Mouse (Mus musculus): ENCODE data around the gene 1700012B07Rik. TPM values are rescaled to one million over a fixed set of nuclear protein-coding genes. Genes with fewer than 3 reads are reported as not detected.

The 1700012B07Rik gene
- not detected in 2 replicates for polyA plus RNA-seq (2015; fragmentation: Nextera tagmentation; extraction: Ambion mirVana)

DNA sequence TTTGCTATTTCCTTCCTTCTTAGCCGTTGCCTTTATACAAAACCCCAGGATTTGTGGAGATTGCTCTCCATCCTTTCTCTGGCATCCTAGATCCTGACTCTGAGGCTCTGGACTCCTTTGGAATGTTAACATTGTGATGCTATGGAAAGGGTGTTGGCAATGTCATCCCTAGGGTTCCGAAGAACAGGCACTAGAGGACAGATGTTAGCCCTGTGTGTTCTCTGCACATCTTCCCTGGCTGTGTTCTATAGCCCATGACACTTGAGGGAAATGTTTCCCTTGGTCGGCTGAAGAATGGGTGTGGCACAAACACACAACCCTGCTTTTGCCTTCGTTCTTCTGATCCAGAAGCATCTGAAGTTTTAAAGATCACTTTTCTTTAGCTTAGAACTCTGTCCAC lies at the start of gene 1700012B07Rik:
1700012B07Rik (minus strand) TSS at position 101 of the 400 bp plus-strand sequence.
- Histone ChIP-seq H3K4me1 (no peaks in the 10 kb centered on the region), H3K36me3 (no peaks in the 10 kb centered on the region), H3K27ac (replicated peaks) (no peak within 1 kb of the TSS), H3K9me3 (replicated peaks) (no peaks in the 10 kb centered on the region), H3K4me2 (replicated peaks) (no peak within 1 kb of the TSS), H3K9ac (no peak within 1 kb of the TSS), H3K4me3 (replicated peaks) (no peak within 1 kb of the TSS), H3K27me3 (no peaks in the 10 kb centered on the region)
- WGBS: 83% methylated on average over 4 of the region's 4 CpGs
- ATAC-seq (ENCODE audit: insufficient number of reproducible peaks, low FRiP score, low TSS enrichment, low read depth): no peak

DNA sequence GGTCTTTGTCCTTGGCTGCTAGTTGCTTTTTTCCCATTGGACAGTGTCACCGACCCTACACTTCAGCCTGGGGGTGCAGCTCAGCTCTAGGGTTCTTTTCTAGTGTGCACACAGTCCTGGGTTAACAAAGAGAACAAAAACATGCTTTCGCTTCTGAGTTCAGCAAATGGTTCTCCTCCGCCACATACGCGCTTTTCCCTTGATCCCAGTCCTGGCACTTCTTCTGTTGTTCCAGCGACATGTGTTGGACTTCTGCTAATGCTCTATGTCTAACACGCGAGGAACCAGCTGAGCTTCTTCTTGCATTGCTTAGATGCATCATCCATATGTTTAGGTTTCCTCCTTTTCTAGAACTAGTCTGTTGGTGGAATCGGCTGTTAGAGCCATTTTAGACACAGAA lies 48.9 kb upstream of the 1700012B07Rik start:
- Histone ChIP-seq H3K4me2 (replicated peaks) (no peak overlapping the region), H3K27ac (replicated peaks) (peak overlapping the region; percentile 58; the same call in 1 of the 2 replicates), H3K27me3 (no peaks in the 10 kb centered on the region), H3K36me3 (no peaks in the 10 kb centered on the region), H3K9ac (no peak overlapping the region), H3K4me3 (replicated peaks) (no peak overlapping the region), H3K9me3 (replicated peaks) (no peaks in the 10 kb centered on the region), H3K4me1 (0 out of 2 replicates have a peak, but pooled peaks cover 5% of the 10 kb centered on the region)
- 63% methylated on average over 9 of the region's 9 CpGs for WGBS
- ATAC-seq (ENCODE audit: insufficient number of reproducible peaks, low FRiP score, low TSS enrichment, low read depth): no peak

DNA sequence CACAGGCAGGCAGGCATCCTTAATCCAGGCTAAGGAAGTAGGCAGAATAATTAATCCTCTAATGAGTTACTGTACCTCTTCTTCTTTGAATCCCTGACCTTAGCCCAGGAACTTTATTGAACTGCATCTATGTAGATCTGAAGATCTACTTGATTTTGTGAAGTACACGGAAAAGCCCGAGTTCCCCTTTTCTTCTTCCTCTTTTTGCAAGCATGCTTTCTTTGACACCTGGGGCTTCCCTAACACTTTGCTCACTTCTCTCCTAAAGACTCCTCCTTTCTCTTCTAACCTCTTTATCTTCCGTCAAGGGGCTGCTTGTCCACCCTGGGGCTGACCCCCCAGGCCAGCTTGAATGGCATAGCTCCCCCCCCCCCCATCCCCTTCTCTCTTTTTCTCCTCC lies 48.0 kb upstream of the 1700012B07Rik start:
- Histone ChIP-seq H3K4me2 (replicated peaks) (no peak overlapping the region), H3K9ac (no peak overlapping the region), H3K27ac (replicated peaks) (no peak overlapping the region), H3K4me3 (replicated peaks) (no peak overlapping the region), H3K36me3 (no peaks in the 10 kb centered on the region), H3K27me3 (no peaks in the 10 kb centered on the region), H3K4me1 (0 out of 2 replicates have a peak, but pooled peaks cover 5% of the 10 kb centered on the region), H3K9me3 (replicated peaks) (no peaks in the 10 kb centered on the region)
- no peak for ATAC-seq (ENCODE audit: insufficient number of reproducible peaks, low FRiP score, low TSS enrichment, low read depth)
- 77% methylated on average over 3 of the region's 3 CpGs for WGBS

DNA sequence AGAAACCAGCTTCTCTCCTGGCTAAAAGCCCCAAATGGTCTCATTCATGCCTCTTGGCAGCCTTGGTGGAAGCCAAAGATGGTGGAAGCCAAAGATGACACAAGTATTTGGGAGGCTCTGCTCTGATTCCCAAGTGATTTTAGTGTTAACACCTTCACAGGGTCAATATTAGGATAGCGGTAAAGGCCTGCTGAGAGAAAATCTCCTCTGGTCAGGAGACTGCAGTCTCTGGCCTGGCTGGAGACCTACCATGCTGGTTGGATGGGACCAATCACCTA lies 47.6 kb upstream of the 1700012B07Rik start:
- ATAC-seq (ENCODE audit: insufficient number of reproducible peaks, low FRiP score, low TSS enrichment, low read depth): no peak
- H3K36me3 ChIP-seq: no peaks in the 10 kb centered on the region
- 90% methylated on average over 1 of the region's 1 CpGs for WGBS

DNA sequence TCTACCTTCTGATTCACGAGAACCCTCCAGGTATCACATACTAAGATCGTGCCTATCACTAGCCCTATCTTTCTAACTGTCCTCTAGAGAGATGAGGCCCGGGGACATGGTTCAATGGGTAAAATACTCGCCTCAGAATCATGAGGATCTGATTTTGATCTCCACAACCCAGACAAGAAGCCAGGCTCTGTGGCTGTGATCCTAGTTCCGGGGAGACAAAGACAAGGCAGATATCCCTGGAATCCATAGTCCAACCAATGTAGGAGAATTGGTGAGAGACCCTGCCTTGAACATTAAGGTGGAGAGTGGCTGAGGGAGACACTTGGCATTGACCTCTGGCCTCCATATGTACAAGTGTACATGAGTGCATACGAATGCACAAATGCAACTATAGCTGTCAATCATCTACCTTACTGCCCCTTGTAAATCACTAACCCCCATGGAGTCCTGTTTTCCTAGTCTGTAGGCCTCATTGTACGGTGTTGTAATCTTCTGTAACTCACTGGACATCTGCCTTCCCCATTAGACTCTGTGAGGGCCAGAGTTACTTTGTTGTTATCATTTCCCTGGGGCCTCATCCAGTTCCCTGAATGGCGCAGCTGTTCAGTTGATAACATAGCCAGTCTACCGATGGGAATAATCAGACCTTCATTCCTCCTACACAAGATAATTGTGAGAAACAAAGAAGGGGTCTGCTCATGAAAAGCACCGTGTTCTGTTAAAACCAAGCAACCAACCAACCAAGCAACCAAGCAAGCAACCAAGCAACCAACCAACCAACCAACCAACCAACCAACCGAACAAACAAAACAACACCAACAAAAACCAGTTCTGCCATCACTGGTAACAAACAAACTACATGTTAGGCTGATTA lies 47.0 kb upstream of the 1700012B07Rik start:
- Histone ChIP-seq H3K9me3 (replicated peaks) (no peaks in the 10 kb centered on the region), H3K36me3 (no peaks in the 10 kb centered on the region), H3K4me2 (replicated peaks) (no peak overlapping the region), H3K27me3 (no peaks in the 10 kb centered on the region), H3K27ac (replicated peaks) (peak overlapping the region; percentile 74; the same call in 1 of the 2 replicates), H3K4me1 (0 out of 2 replicates have a peak, but pooled peaks cover 5% of the 10 kb centered on the region), H3K4me3 (replicated peaks) (no peak overlapping the region), H3K9ac (no peak overlapping the region)
- 87% methylated on average over 11 of the region's 11 CpGs for WGBS
- no peak for ATAC-seq (ENCODE audit: insufficient number of reproducible peaks, low FRiP score, low TSS enrichment, low read depth)

More for the DNA sequence above, 47.6 kb upstream of the 1700012B07Rik start:
- no peak overlapping the region for H3K9ac ChIP-seq
- H3K27me3 ChIP-seq: no peaks in the 10 kb centered on the region
- H3K4me1 ChIP-seq: 0 out of 2 replicates have a peak, but pooled peaks cover 5% of the 10 kb centered on the region
- H3K4me2 ChIP-seq (replicated peaks): no peak overlapping the region
- H3K4me3 ChIP-seq (replicated peaks): no peak overlapping the region
- no peak overlapping the region for H3K27ac ChIP-seq (replicated peaks)
- H3K9me3 ChIP-seq (replicated peaks): no peaks in the 10 kb centered on the region

DNA sequence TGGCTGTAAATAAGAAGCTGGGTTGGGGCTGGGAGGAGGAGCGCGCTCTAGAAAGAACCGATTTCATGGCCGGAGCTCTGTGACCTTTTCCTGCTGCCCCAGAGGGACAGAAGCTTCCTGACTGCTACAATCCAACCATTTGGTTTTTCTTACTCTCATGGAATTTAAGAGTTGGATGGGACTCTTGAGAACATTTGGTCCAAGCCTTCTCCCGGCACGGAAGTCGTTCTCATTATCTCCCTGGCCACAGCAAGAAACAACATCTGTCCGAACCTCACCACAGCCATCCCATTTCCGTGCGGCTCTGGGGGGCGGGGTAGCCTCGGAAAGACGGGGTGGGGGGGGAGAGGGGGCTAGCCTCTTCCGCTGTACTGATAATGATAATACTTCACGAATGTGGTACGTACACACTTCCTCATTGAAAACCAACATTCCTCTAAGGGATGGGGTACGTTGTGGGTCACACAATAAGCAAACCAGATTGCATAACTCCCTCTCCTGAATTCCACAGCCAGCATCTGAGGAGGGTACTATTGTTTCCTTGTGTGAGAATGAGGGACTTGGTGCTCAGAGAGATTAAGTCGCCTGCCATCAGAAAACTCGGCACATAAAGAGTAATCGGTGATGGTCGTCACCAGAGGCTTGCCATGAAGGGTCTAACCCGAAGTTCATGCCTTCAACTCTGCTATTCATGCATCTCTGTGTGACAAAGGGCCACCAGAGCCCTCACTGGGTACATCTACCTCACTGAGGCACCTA lies 46.2 kb upstream of the 1700012B07Rik start:
- no peak overlapping the region for H3K9ac ChIP-seq

DNA sequence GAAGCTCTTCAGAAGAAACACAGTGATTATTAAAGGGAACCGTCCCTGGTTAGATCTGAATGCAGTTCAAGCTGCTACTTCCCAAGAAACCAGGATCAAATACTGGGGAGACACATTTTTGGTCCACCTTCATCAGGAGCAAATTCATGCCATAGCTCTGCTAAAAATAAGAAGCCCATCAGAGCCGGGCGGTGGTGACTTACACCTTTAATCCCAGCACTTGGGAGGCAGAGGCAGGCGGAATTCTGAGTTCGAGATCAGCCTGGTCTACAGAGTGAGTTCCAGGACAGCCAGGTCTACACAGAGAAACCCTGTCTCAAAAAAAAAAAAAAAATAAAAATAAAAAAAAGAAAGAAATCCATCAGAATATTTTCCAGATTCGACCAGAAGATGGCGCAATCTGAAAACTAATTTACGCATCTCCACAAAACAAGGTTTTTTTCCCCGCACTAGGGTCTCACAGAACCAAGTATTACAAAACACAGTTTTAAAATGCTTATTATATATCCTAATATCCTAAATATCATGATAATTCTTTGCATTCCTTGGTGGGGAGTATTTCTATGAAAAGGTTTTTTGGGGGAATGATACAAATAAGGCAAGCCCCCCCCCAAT lies 45.4 kb upstream of the 1700012B07Rik start:
- no peak overlapping the region for H3K4me3 ChIP-seq (replicated peaks)
- WGBS: 40% methylated on average over 9 of the region's 9 CpGs
- H3K36me3 ChIP-seq: no peaks in the 10 kb centered on the region
- peak overlapping the region; percentile 74 for H3K27ac ChIP-seq (replicated peaks)
- H3K9me3 ChIP-seq (replicated peaks): no peaks in the 10 kb centered on the region
- H3K9ac ChIP-seq: no peak overlapping the region
- peak overlapping the region; percentile 22; the same call in 1 of the 2 replicates for H3K4me2 ChIP-seq (replicated peaks)
- no peaks in the 10 kb centered on the region for H3K27me3 ChIP-seq
- no peak for ATAC-seq (ENCODE audit: insufficient number of reproducible peaks, low FRiP score, low TSS enrichment, low read depth)
- H3K4me1 ChIP-seq: 0 out of 2 replicates have a peak, but pooled peaks cover 5% of the 10 kb centered on the region

More for the DNA sequence above, 46.2 kb upstream of the 1700012B07Rik start:
- no peaks in the 10 kb centered on the region for H3K9me3 ChIP-seq (replicated peaks)
- H3K27ac ChIP-seq (replicated peaks): peak overlapping the region; percentile 74
- 0 out of 2 replicates have a peak, but pooled peaks cover 5% of the 10 kb centered on the region for H3K4me1 ChIP-seq
- WGBS: 58% methylated on average over 22 of the region's 22 CpGs
- no peak overlapping the region for H3K4me3 ChIP-seq (replicated peaks)
- no peak for ATAC-seq (ENCODE audit: insufficient number of reproducible peaks, low FRiP score, low TSS enrichment, low read depth)
- no peaks in the 10 kb centered on the region for H3K27me3 ChIP-seq
- no peaks in the 10 kb centered on the region for H3K36me3 ChIP-seq
- peak overlapping the region; percentile 22 for H3K4me2 ChIP-seq (replicated peaks)

DNA sequence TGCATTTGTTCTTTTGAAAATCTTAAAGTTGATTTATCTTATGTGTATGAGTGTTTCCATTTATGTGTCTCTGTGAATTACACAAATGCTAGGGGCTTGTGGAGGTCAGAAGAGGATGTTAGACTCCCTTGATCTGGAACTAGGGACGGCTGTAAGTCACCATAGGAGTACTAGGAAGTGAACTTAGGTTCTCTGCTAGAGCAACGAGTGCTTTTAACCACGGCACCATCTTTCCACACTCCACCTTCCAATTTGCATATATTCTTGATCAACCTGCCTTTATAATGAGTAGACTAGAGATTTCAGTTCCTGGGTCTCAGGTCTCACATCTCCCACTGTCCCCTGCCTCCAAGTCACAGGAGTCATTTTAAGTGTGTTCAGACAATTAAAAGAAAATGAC lies 44.8 kb upstream of the 1700012B07Rik start:
- Histone ChIP-seq H3K4me3 (replicated peaks) (no peak overlapping the region), H3K4me1 (0 out of 2 replicates have a peak, but pooled peaks cover 5% of the 10 kb centered on the region), H3K36me3 (no peaks in the 10 kb centered on the region), H3K4me2 (replicated peaks) (no peak overlapping the region), H3K9ac (no peak overlapping the region), H3K27ac (replicated peaks) (no peak overlapping the region), H3K27me3 (no peaks in the 10 kb centered on the region), H3K9me3 (replicated peaks) (no peaks in the 10 kb centered on the region)
- WGBS: 62% methylated on average over 3 of the region's 3 CpGs
- ATAC-seq (ENCODE audit: insufficient number of reproducible peaks, low FRiP score, low TSS enrichment, low read depth): no peak

DNA sequence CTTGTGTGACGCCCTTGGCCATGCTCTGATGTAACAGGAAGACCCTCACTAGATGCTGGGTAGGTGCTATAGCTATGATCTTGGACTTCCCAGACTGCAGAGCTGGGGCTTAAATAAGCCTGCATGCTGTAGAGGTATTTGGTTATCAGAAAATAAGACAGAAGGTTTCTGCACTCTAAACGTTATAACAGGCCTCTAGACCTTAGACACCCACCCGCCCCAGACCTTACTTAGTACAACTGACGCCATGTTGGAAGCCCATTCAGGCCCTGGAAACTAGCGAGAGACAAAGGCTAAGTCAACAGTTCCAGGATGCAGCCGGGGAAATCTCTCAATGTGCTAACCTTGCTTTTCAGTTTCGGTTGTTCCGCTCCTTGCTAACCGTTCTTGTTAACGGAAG lies 44.2 kb upstream of the 1700012B07Rik start:
- no peak overlapping the region for H3K4me2 ChIP-seq (replicated peaks)
- H3K9ac ChIP-seq: no peak overlapping the region
- ATAC-seq (ENCODE audit: insufficient number of reproducible peaks, low FRiP score, low TSS enrichment, low read depth): no peak
- H3K27ac ChIP-seq (replicated peaks): no peak overlapping the region
- WGBS: 85% methylated on average over 10 of the region's 10 CpGs
- 0 out of 2 replicates have a peak, but pooled peaks cover 5% of the 10 kb centered on the region for H3K4me1 ChIP-seq
- no peak overlapping the region for H3K4me3 ChIP-seq (replicated peaks)
- no peaks in the 10 kb centered on the region for H3K36me3 ChIP-seq
- no peaks in the 10 kb centered on the region for H3K9me3 ChIP-seq (replicated peaks)
- H3K27me3 ChIP-seq: no peaks in the 10 kb centered on the region

DNA sequence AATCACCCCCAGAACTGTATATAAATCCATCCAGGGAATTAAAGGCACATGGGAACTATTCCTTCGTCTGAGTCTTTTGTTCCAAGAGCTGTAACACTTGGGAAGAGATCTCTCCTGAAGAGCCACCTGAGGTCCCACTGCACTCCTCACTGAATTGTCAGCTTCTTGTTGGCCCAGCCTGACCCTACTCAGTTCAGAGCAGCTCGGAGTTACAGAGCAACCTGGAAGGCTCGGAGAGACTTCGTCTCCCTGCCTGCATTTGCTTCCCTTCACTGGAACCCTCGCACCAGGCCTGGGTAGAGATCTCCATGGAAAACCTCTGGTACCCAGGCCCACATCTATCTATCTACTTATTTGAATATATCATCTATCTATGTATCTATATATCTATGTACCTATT lies 40.0 kb upstream of the 1700012B07Rik start:
- 87% methylated on average over 5 of the region's 5 CpGs for WGBS
- Histone ChIP-seq H3K27ac (replicated peaks) (no peak overlapping the region), H3K9me3 (replicated peaks) (no peaks in the 10 kb centered on the region), H3K4me2 (replicated peaks) (no peak overlapping the region), H3K4me1 (no peaks in the 10 kb centered on the region), H3K4me3 (replicated peaks) (no peak overlapping the region), H3K36me3 (no peaks in the 10 kb centered on the region), H3K27me3 (no peaks in the 10 kb centered on the region), H3K9ac (no peak overlapping the region)
- ATAC-seq (ENCODE audit: insufficient number of reproducible peaks, low FRiP score, low TSS enrichment, low read depth): no peak
